17 mouse cellular contexts compared by ENCODE assay signal in genomic region chr2:92980165-92980564, GRCm38 (mm10).
DNase-seq lines count a peak whose midpoint lies in the region; ATAC-seq and TF ChIP-seq lines count a peak whose summit lies in the region.
"Had no signal": no experiment of that assay in that cellular context is flagged by ENCODE, and none has a peak within 500 bp of the region (broad histone marks: within the 10 kb centered on the region; RNA-seq: fewer than 3 reads in every experiment).

No protein-coding gene starts in this region.

- 78% methylated on average over 10 of the region's 10 CpGs for WGBS in heart, embryonic 11.5 days (ENCODE audit: insufficient replicate concordance)
- 91% methylated on average over 10 of the region's 10 CpGs for WGBS in heart, adult 2 months
- 89% methylated on average over 10 of the region's 10 CpGs for WGBS in kidney, adult 2 months

- no peak for TF ChIP-seq CTCF in heart, adult 2 months (IDR thresholded peaks at IDR 0.05)
- no peak for TF ChIP-seq CTCF in kidney, adult 2 months (conservative IDR thresholded peaks at IDR 0.05; ENCODE audit: insufficient read depth, insufficient read length, low read depth, low read length)

- no peaks in the 10 kb centered on the region for H3K27me3 ChIP-seq in heart, embryonic 11.5 days (ENCODE audit: control insufficient read depth, insufficient read depth, low read length)
- no peaks in the 10 kb centered on the region for H3K27me3 ChIP-seq in heart, adult 2 months (ENCODE audit: control insufficient read depth, insufficient read depth, low read length)
- H3K27me3 ChIP-seq in kidney, adult 2 months (replicated peaks; ENCODE audit: control insufficient read depth, insufficient read depth, low read length) = no peaks in the 10 kb centered on the region
- H3K27me3 ChIP-seq: forebrain, embryonic 13.5 days; heart, embryonic 15.5 days; liver, embryonic 15.5 days; midbrain, embryonic 12.5 days had no signal

- ATAC-seq in heart, embryonic 11.5 days (replicated peaks; ENCODE audit: insufficient number of reproducible peaks, low FRiP score, low TSS enrichment) = peak; percentile 52; the same call in 1 of the 2 replicates
- 0 out of 2 replicates have a peak, but pooled peaks have one; percentile 16 for ATAC-seq in megakaryocyte progenitor cell, adult 5-6 weeks (replicated peaks; ENCODE audit: poor library complexity)
- ATAC-seq: forebrain, embryonic 13.5 days had no signal

- no peaks in the 10 kb centered on the region for H3K9me3 ChIP-seq in heart, embryonic 11.5 days (replicated peaks; ENCODE audit: control insufficient read depth, low read length)
- H3K9me3 ChIP-seq: forebrain, embryonic 13.5 days; heart, embryonic 15.5 days; hindbrain, embryonic 10.5 days; liver, embryonic 15.5 days; midbrain, embryonic 12.5 days had no signal

- no peak overlapping the region for H3K9ac ChIP-seq in heart, embryonic 11.5 days (ENCODE audit: low read depth, low read length)
- H3K9ac ChIP-seq in heart, adult 2 months (ENCODE audit: low read depth, low read length) = no peak overlapping the region
- H3K9ac ChIP-seq: forebrain, embryonic 13.5 days; heart, embryonic 15.5 days; liver, embryonic 15.5 days; midbrain, embryonic 12.5 days had no signal

- no peak overlapping the region for H3K27ac ChIP-seq in heart, embryonic 11.5 days (ENCODE audit: low read depth, low read length)
- H3K27ac ChIP-seq in heart, adult 2 months = no peak overlapping the region
- no peak overlapping the region for H3K27ac ChIP-seq in kidney, adult 2 months (ENCODE audit: insufficient read depth, low read depth, low read length)
- H3K27ac ChIP-seq: forebrain, embryonic 13.5 days; heart, embryonic 15.5 days; hindbrain, embryonic 10.5 days; liver, embryonic 15.5 days; midbrain, embryonic 12.5 days had no signal

- intact Hi-C loops in heart, adult 2 months (cut with DNase I) = loop anchor here (10.0 kb wide), 1 partner anchor 215 kb away; no protein-coding TSS in a partner anchor

- TF ChIP-seq EP300 in heart, adult 2 months (IDR thresholded peaks at IDR 0.05; ENCODE audit: insufficient read depth, low read depth, low read length) = no peak

- DNase-seq in heart, adult 2 months = no peak
- peak; percentile 15 for DNase-seq in 416B (ENCODE audit: low read depth)
- peak; percentile 28 to 35 for DNase-seq in adrenal gland, postnatal 36 days
- DNase-seq in ovary, adult 18-20 months (ENCODE audit: low spot score) = no peak
- no peak for DNase-seq in kidney, adult 2 months
- DNase-seq: cerebellum, adult 9-11 months; embryo, embryonic 11 days; lung, postnatal 4 days; right cerebral cortex, postnatal 4 days; thymus, postnatal 36 days had no signal

- no peak for TF ChIP-seq POLR2A in heart, adult 2 months (IDR thresholded peaks at IDR 0.05; ENCODE audit: insufficient read depth, low read depth, low read length)
- no peak for TF ChIP-seq POLR2A in kidney, adult 2 months (IDR thresholded peaks at IDR 0.05; ENCODE audit: low read depth, low read length)

- no peaks in the 10 kb centered on the region for H3K79me2 ChIP-seq in heart, adult 2 months (replicated peaks; ENCODE audit: control insufficient read depth, insufficient read depth, low read length)

- no peak overlapping the region for H3K4me3 ChIP-seq in heart, embryonic 11.5 days (ENCODE audit: low read depth, low read length)
- no peak overlapping the region for H3K4me3 ChIP-seq in heart, adult 2 months
- H3K4me3 ChIP-seq in kidney, adult 2 months (ENCODE audit: insufficient read depth, low read depth, low read length) = no peak overlapping the region
- H3K4me3 ChIP-seq: forebrain, embryonic 13.5 days; heart, embryonic 15.5 days; hindbrain, embryonic 10.5 days; liver, embryonic 15.5 days; midbrain, embryonic 12.5 days had no signal

- H3K4me2 ChIP-seq in heart, embryonic 11.5 days = peak overlapping the region; percentile 24; the same call in 1 of the 2 replicates
- H3K4me2 ChIP-seq: forebrain, embryonic 13.5 days; heart, embryonic 15.5 days; liver, embryonic 15.5 days; midbrain, embryonic 12.5 days had no signal

- peaks cover 15% of the 10 kb centered on the region for H3K36me3 ChIP-seq in heart, embryonic 11.5 days (ENCODE audit: control insufficient read depth, insufficient read depth, low read length)
- no peaks in the 10 kb centered on the region for H3K36me3 ChIP-seq in heart, adult 2 months (ENCODE audit: control insufficient read depth, insufficient read depth, low read length)
- H3K36me3 ChIP-seq in kidney, adult 2 months (ENCODE audit: control insufficient read depth, insufficient read depth, low read length) = no peaks in the 10 kb centered on the region
- H3K36me3 ChIP-seq: liver, embryonic 15.5 days had no signal

- peaks cover 5% of the 10 kb centered on the region; the same call in 1 of the 2 replicates for H3K4me1 ChIP-seq in heart, embryonic 11.5 days (ENCODE audit: control insufficient read depth, insufficient read depth, low read length)
- no peaks in the 10 kb centered on the region for H3K4me1 ChIP-seq in heart, adult 2 months (ENCODE audit: control insufficient read depth, insufficient read depth, low read length)
- no peaks in the 10 kb centered on the region for H3K4me1 ChIP-seq in kidney, adult 2 months (ENCODE audit: control insufficient read depth, insufficient read depth, low read length)
- H3K4me1 ChIP-seq: forebrain, embryonic 13.5 days; midbrain, embryonic 12.5 days had no signal

Comparison
In these comparisons a context has a peak if more than half of its experiments do, and no peak if none do; other contexts are left out.
1. DNase-seq: peak in 416B (single experiment) and adrenal gland, postnatal 36 days (2 of 2); none in heart, adult 2 months (0 of 2), ovary, adult 18-20 months (single experiment) and kidney, adult 2 months (single experiment).